Mouse (Mus musculus) spleen, adult 2 months (tissue): ENCODE measurements around the gene Ctf2.

ENCODE experiments used
- CTCF ChIP-seq: fragments of 200-500 bp; IDR thresholded peaks from 2 replicates; pipeline ENCODE4 v1.5.1; 2011; ENCODE audit warnings: mild to moderate bottlenecking, inconsistent platforms; ENCODE audit not compliant: insufficient read depth, insufficient read length, insufficient replicate concordance; ENCODE audit errors: extremely low read depth
- POLR2A ChIP-seq: fragments of 200-500 bp; IDR thresholded peaks from 2 replicates; pipeline ENCODE4 v1.6.1; 2011; ENCODE audit warnings: low read depth, low read length, inconsistent platforms

DNA sequence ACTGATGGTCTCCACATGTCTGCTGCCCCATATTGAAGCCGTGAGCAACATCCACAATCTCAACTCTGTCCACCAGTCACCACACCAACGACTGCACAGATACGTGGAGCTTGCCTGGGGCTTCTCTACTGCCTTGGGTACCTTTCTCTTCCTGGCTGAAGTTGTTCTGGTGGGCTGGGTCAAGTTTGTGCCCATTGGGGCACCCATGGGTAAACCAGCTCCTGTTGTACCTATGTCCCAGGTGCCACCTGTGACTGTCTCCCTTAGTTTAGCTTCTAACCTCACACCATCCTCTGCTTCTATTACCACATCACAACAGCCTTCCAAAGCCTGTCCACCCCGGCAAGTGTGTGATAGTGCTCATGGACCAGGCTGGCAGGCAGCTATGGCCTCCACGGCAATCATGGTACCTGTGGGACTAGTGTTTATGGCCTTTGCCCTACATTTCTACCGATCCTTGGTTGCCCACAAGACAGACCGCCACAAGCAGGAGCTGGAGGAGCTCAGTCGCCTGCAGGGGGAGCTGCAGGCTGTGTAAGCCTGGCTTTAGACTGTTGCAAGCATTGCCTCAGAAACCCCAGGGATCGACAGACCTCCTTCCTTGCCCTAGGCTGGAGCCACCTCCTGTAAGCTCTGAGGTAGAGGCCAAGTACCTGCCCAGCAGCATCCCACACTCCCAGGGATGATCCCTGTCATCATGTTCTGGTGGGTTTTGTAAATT, 41.9 kb upstream of the Ctf2 start:
- TF ChIP-seq CTCF: peak; percentile 88
- TF ChIP-seq POLR2A: no peak
